Mouse (Mus musculus): ENCODE data around the gene Ccdc58. TPM values are rescaled to one million over a fixed set of nuclear protein-coding genes. Genes with fewer than 3 reads are reported as not detected.
A peak's percentile ranks its signal among the peaks of the same experiment; 100 is the strongest.
"Not testable (repeated sequence)": the region's sequence is repeated elsewhere in the genome, so short reads cannot be mapped to it uniquely, and the experiment has no call there.

Gene Ccdc58
- 79.2 and 93.0 TPM in 2 replicates for polyA plus RNA-seq (2012; ENCODE audit: insufficient read depth, insufficient read length, missing spikeins)

GRCm38 (mm10) chr16:36071450-36072379, at the start of gene Ccdc58, which contains the start of gene Fam162a:
Ccdc58 (plus strand) TSS chr16:36071685.
Fam162a (minus strand) TSS chr16:36071594.
- peak within 1 kb of the TSS; percentile 86 for H3K4me3 ChIP-seq (ENCODE audit: insufficient read depth, low read depth, low read length)
- peaks cover 4% of the 10 kb centered on the region; the same call in 1 of the 2 replicates for H3K4me1 ChIP-seq (ENCODE audit: control insufficient read depth, insufficient read depth, insufficient read length, low read length)
- H3K27ac ChIP-seq (replicated peaks; ENCODE audit: low read depth, low read length) = peak within 1 kb of the TSS; percentile 99

DNA sequence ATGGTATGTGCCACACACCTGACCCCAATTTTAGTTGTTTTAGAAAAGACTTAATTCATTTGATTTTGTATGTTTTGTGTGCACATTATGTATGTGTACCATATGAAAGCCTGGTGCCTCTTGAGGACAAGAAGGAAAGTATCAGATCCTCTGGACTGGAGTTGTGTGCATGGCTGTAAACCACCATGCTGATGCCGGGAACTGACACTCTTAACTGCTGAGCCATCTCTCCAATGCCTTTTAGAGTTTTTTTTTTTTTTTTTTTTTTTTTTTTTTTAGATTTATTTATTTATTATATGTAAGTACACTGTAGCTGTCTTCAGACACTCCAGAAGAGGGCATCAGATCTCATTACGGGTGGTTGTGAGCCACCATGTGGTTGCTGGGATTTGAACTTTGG, 43.4 kb upstream of the Ccdc58 start:
- not testable (repeated sequence) for H3K4me1 ChIP-seq (ENCODE audit: control insufficient read depth, insufficient read depth, insufficient read length, low read length); H3K4me3 ChIP-seq (ENCODE audit: insufficient read depth, low read depth, low read length); H3K27ac ChIP-seq (replicated peaks; ENCODE audit: low read depth, low read length)

- Histone ChIP-seq H3K4me1 (ENCODE audit: control insufficient read depth, insufficient read depth, insufficient read length, low read length) (peaks cover 8% of the 10 kb centered on the region), H3K4me3 (ENCODE audit: insufficient read depth, low read depth, low read length) (peak within 1 kb of the TSS; percentile 85), H3K27ac (replicated peaks; ENCODE audit: low read depth, low read length) (peak within 1 kb of the TSS; percentile 48)
Measured at GRCm38 (mm10) chr16:36040640-36041624, 30.6 kb upstream of the Ccdc58 start, which contains the start of gene Wdr5b. Wdr5b (plus strand) TSS chr16:36041190.

GRCm38 (mm10) chr16:36041625-36042020, 29.9 kb upstream of the Ccdc58 start:
- peak overlapping the region; percentile 48 for H3K27ac ChIP-seq (replicated peaks; ENCODE audit: low read depth, low read length)

DNA sequence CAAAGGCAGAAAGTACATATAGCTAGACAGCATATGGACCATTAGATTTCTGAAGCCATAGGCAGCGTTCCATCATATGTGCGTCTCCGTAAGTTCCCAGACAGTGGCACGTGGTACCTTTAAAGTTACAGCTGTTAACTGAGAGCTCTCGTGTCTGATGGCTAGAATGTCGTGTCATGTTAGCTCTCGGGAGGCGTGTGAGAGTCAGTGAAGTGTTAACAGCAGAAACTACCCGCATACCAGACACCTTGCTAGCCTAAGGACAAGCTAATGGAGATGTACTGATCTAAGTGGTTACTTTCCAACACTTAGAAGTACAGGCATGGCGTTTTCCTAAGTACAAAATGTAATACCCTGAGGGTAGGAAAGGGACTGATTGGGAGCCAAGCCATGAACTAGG, 28.4 kb upstream of the Ccdc58 start:
- Histone ChIP-seq H3K27ac (replicated peaks; ENCODE audit: low read depth, low read length) (no peak overlapping the region), H3K4me3 (ENCODE audit: insufficient read depth, low read depth, low read length) (no peak overlapping the region), H3K4me1 (ENCODE audit: control insufficient read depth, insufficient read depth, insufficient read length, low read length) (peaks cover 8% of the 10 kb centered on the region)

More at GRCm38 (mm10) chr16:36041625-36042020, 29.9 kb upstream of the Ccdc58 start:
- H3K4me1 ChIP-seq (ENCODE audit: control insufficient read depth, insufficient read depth, insufficient read length, low read length) = peaks cover 8% of the 10 kb centered on the region
- H3K4me3 ChIP-seq (ENCODE audit: insufficient read depth, low read depth, low read length) = peak overlapping the region; percentile 85

GRCm38 (mm10) chr16:36043964-36044363, 27.5 kb upstream of the Ccdc58 start:
- Histone ChIP-seq H3K4me3 (ENCODE audit: insufficient read depth, low read depth, low read length) (no peak overlapping the region), H3K27ac (replicated peaks; ENCODE audit: low read depth, low read length) (no peak overlapping the region), H3K4me1 (ENCODE audit: control insufficient read depth, insufficient read depth, insufficient read length, low read length) (peaks cover 8% of the 10 kb centered on the region)

- Histone ChIP-seq H3K4me1 (ENCODE audit: control insufficient read depth, insufficient read depth, insufficient read length, low read length) (no peaks in the 10 kb centered on the region), H3K4me3 (ENCODE audit: insufficient read depth, low read depth, low read length) (no peak overlapping the region), H3K27ac (replicated peaks; ENCODE audit: low read depth, low read length) (no peak overlapping the region)
Measured at GRCm38 (mm10) chr16:36047538-36047937, 23.9 kb upstream of the Ccdc58 start.

GRCm38 (mm10) chr16:36051491-36051890, 20.0 kb upstream of the Ccdc58 start:
- Histone ChIP-seq H3K27ac (replicated peaks; ENCODE audit: low read depth, low read length) (no peak overlapping the region), H3K4me3 (ENCODE audit: insufficient read depth, low read depth, low read length) (no peak overlapping the region), H3K4me1 (ENCODE audit: control insufficient read depth, insufficient read depth, insufficient read length, low read length) (no peaks in the 10 kb centered on the region)

DNA sequence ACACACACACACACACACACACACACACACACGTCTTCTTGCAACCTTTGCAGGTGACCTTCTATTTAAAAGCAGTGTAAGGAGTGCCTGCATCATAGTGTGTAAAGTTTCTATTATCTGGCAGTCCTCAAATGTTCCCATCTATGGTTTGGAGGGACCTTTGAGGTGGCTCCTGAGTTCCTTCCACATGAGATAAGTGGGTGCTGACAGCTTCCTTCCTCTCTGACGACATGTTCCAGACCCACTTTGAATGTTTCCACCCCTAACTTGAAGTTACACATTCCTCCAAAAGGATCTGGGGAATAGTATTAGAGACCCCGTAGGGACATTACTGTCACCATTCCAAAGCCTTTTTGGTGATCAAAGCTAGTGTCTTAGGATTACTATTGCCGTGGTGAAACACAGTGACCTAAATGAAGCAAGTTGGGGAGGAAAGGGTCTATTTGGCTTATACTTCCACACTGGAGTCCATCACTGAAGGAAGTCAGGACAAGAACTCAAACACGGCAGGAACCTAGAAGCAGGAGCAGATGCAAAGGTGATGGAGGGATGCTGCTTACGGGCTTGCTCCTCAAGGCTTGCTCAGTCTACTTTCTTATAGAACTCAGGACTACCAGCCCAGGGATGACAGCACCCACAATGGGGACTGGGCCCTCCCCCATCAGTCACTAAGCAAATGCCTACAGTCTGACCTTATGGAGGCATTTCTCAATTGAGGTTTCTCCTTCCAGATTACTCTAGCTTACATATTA, 17.8 kb upstream of the Ccdc58 start:
- peak overlapping the region; percentile 51; the same call in 1 of the 2 replicates for H3K27ac ChIP-seq (replicated peaks; ENCODE audit: low read depth, low read length)
- no peaks in the 10 kb centered on the region for H3K4me1 ChIP-seq (ENCODE audit: control insufficient read depth, insufficient read depth, insufficient read length, low read length)
- H3K4me3 ChIP-seq (ENCODE audit: insufficient read depth, low read depth, low read length) = no peak overlapping the region

DNA sequence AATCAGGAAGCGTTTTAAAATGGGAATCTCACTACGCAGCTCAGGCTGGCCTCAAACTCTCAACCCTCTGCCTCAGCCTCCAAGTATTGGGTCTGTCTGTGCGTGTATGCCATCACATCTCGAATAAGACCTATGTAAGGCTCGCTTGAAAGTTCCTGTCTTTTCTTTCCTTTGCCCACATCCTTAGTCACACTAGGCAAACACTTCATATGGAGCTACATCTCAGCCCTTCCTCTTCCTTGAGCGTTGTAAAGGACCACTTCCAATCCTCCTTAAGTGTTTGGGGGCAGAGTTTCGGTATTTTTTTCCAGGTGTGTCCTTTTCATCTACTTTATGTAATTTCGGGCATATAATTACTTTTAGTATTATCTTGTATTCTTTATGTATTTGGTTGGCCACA, 16.6 kb upstream of the Ccdc58 start:
- Histone ChIP-seq H3K27ac (replicated peaks; ENCODE audit: low read depth, low read length) (no peak overlapping the region), H3K4me1 (ENCODE audit: control insufficient read depth, insufficient read depth, insufficient read length, low read length) (peaks cover 4% of the 10 kb centered on the region; the same call in 1 of the 2 replicates), H3K4me3 (ENCODE audit: insufficient read depth, low read depth, low read length) (no peak overlapping the region)

GRCm38 (mm10) chr16:36056416-36056815, 15.1 kb upstream of the Ccdc58 start:
- H3K4me3 ChIP-seq (ENCODE audit: insufficient read depth, low read depth, low read length) = no peak overlapping the region
- H3K4me1 ChIP-seq (ENCODE audit: control insufficient read depth, insufficient read depth, insufficient read length, low read length) = peaks cover 4% of the 10 kb centered on the region; the same call in 1 of the 2 replicates
- no peak overlapping the region for H3K27ac ChIP-seq (replicated peaks; ENCODE audit: low read depth, low read length)

GRCm38 (mm10) chr16:36057933-36058475, 13.5 kb upstream of the Ccdc58 start:
- Histone ChIP-seq H3K27ac (replicated peaks; ENCODE audit: low read depth, low read length) (peak overlapping the region; percentile 57), H3K4me1 (ENCODE audit: control insufficient read depth, insufficient read depth, insufficient read length, low read length) (peaks cover 4% of the 10 kb centered on the region; the same call in 1 of the 2 replicates), H3K4me3 (ENCODE audit: insufficient read depth, low read depth, low read length) (no peak overlapping the region)

GRCm38 (mm10) chr16:36062534-36062933, 9.0 kb upstream of the Ccdc58 start:
- H3K27ac ChIP-seq (replicated peaks; ENCODE audit: low read depth, low read length); H3K4me3 ChIP-seq (ENCODE audit: insufficient read depth, low read depth, low read length); H3K4me1 ChIP-seq (ENCODE audit: control insufficient read depth, insufficient read depth, insufficient read length, low read length): not testable (repeated sequence)

GRCm38 (mm10) chr16:36063315-36063714, 8.2 kb upstream of the Ccdc58 start:
- Histone ChIP-seq H3K4me3 (ENCODE audit: insufficient read depth, low read depth, low read length) (no peak overlapping the region), H3K4me1 (ENCODE audit: control insufficient read depth, insufficient read depth, insufficient read length, low read length) (peaks cover 8% of the 10 kb centered on the region; the same call in 1 of the 2 replicates), H3K27ac (replicated peaks; ENCODE audit: low read depth, low read length) (peak overlapping the region; percentile 60)

Measured in brown adipose tissue, adult 24 weeks (tissue).